Mouse (Mus musculus) cerebellum, postnatal 14 days (tissue): ENCODE data around the gene Plekha1.

Source experiments
- DNase-seq, 2 experiments: peaks; one replicate each; pipeline ENCODE4 v3.0.0; 2021; ENCODE audit warnings: mixed read lengths in 2 of 2

Plekha1 gene

GRCm38 (mm10) chr7:130860721-130861142 is 4.8 kb upstream of the Plekha1 start:
- DNase-seq: peak; percentile 67 to 70

DNA sequence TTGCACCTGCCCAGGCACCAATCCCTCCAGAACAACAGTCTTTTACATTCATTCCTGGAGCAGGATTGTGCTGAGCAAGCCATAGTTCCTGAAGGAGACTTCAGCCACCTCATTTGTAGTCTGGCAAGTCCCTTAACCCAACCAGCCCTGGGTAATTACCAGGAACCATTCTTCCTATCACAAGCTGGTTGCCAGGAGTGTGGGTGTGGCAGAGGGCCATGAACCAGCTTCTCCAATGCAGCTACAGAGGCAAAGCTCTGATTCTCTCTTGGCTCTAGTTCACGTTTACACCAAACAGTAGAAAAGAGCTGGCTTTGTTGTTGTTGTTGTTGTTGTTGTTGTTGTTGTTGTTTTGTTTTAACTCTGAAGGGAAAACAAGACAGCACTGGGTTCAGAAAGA is 3.1 kb upstream of the Plekha1 start:
- DNase-seq: peak in 1 of 2 experiments; percentile 50

DNA sequence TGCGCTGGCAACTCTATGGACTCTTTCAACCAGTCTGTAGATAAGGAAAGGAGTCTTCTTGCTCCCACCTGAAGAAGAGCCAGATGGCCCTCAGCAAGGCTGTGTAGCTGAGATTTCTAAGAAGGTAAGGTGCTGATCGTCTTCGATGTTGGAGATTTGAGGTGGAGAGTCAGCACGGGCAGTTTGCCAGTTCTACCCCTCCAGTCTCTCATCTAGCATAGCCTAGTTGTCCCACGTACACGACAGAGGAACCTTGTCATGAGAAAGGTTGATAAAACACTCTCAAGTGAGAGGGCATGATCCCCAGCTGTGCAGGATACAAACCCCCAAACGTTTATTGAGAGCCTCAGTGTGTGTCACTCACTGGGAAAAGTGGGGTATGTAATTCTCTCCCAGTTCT is 845 bp upstream of the Plekha1 start:
- DNase-seq: peak; percentile 39 to 50

- DNase-seq: no peak
Observed at GRCm38 (mm10) chr7:130866640-130867039, 1.1 kb downstream of the Plekha1 start.

DNA sequence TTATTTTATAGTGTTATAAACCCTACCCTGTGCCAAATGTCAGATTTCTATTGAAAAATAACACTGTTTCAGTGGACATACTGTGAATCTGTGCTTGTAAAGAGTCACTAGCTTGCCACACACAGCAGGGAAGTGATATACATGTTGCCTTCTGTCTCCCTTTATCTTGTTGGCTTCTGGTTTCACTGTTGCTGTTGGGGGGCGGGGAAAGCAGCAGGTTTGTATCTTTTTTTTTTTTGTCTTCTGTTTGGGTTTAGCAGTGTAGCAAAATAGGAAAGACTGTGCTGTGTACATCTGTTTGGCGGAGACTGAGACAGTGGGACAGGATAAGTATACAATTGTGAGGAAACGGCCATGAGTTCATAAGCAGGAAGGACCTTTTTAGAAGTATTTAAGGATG is 1.7 kb downstream of the Plekha1 start:
- DNase-seq: no peak

- DNase-seq: no peak
Observed at GRCm38 (mm10) chr7:130884161-130884560, 18.6 kb downstream of the Plekha1 start.

GRCm38 (mm10) chr7:130886246-130886645 is 20.7 kb downstream of the Plekha1 start:
- no peak for DNase-seq

GRCm38 (mm10) chr7:130887946-130888345 is 22.4 kb downstream of the Plekha1 start:
- DNase-seq: peak; percentile 57 to 60

DNA sequence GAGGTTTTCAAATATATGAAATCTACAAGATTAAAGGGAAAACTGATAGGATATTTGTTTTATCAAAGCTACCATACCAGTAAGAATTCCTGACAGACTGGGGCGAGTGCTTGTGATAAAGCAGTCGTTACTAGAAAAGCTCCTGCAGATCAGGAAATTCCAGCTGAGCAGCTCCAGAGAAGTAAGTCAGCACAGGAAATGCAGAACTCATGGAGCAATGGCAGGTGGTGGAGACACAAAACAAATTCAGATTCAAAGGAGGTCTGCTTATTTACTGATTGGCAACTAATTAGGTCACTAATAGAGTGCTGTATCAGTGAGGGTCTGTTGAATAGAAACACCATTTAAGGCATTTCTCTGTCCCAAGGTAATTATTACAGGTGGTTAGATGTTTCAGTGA is 25.3 kb downstream of the Plekha1 start:
- no peak for DNase-seq

- DNase-seq: no peak
Observed at GRCm38 (mm10) chr7:130892973-130893372, 27.4 kb downstream of the Plekha1 start.

GRCm38 (mm10) chr7:130894931-130895617 is 29.5 kb downstream of the Plekha1 start:
- peak; percentile 45 to 60 for DNase-seq

DNA sequence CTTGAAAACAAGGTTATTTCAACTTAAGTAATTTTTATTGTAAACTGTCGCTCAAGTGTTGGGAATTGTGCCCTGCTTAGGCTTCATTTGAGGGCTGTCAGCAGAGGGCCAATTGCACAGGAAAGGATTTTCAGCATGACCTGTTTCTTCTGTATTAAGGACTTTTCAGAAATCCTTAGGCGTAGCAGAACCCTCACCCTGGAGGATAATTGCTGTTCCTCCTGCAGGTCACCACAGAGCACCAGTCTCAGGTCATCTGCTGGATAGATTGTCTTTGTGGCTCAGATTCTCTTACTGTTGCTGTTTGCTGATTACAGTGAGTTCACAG is 30.0 kb downstream of the Plekha1 start:
- peak in 1 of 2 experiments; percentile 37 for DNase-seq

DNA sequence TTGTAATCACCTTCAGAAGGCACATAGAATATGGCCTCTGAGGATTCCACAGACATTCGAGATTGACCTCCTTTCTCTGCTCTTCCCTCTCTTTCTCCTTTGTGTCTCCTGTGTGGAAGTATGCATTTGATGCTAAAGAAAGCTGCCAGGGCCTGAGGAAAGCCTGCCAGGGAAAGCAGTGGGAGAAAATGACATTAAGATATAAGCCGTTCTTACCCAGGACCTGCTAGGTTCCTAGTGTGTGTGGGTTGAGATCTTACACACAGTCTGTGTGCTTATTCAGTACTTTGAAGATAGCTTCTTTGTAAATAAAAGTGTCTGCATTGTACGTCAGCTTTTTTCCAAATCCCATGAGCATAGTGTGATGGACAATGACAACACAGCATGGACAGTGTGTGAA is 30.5 kb downstream of the Plekha1 start:
- peak in 1 of 2 experiments; percentile 29 for DNase-seq

DNA sequence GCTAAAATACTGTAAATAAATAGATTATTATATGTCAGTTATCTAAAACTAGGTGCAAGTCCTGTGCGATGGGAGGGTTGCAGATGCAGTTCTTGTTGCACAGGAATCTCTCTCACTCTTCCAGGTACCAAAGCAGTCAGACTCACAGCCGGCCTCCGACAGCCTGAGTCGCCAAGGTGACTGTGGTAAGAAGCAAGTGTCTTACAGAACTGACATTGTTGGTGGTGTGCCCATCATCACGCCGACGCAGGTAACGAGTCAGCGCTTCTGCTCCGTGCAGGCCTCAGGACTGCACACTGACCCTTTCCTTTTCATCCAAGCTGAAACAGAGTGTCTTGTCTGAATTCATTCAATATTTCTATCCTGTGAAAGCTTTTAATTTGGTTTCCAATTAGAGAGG is 31.6 kb downstream of the Plekha1 start:
- DNase-seq: no peak

DNA sequence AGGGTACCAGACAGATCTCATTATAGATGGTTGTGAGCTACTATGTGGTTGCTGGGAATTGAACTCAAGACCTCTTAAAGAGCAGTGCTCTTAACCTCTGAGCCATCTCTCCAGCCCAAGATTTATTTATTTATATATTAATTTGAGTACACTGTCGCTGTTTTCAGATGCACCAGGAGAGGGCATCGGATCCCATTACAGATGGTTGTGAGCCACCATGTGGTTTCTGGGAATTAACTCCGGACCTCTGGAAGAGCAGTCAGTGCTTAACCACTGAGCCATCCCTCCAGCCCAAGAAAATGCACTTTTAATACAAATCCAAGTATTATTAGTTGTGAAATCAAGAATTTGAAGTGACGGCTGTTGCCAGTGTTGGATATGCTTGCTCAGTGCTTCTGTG is 32.8 kb downstream of the Plekha1 start:
- DNase-seq: peak; percentile 29 to 53

DNA sequence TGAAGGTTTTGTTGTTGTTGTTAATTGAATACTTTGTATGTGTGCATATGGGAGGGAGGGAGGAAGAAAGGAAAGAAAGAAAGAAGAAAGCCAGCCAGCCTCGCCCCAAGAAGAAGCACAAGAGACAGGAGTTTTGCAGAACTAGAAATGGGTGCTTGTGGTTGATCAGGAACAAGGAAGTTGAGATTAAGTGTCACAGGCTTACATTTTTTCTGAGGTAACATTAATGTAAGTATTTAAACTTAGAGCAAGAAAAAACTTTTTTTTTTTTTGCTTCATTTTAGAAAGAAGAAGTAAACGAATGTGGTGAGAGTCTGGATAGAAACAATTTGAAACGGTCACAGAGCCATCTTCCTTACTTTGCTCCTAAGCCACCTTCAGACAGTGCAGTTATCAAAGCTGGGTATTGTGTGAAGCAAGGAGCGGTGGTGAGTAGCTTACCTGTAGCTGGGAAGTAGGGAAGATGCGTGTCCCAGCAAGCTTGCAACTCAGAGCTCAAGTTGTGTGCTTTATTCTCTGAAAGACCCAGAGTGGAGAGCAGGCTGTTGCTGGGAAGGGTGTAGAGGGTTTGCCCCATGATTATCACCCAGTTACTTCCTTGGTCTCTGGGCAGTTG is 34.8 kb downstream of the Plekha1 start:
- DNase-seq: no peak

- DNase-seq: no peak
Observed at GRCm38 (mm10) chr7:130902929-130903328, 37.4 kb downstream of the Plekha1 start.

GRCm38 (mm10) chr7:130903505-130904074 is 38.0 kb downstream of the Plekha1 start:
- no peak for DNase-seq

DNA sequence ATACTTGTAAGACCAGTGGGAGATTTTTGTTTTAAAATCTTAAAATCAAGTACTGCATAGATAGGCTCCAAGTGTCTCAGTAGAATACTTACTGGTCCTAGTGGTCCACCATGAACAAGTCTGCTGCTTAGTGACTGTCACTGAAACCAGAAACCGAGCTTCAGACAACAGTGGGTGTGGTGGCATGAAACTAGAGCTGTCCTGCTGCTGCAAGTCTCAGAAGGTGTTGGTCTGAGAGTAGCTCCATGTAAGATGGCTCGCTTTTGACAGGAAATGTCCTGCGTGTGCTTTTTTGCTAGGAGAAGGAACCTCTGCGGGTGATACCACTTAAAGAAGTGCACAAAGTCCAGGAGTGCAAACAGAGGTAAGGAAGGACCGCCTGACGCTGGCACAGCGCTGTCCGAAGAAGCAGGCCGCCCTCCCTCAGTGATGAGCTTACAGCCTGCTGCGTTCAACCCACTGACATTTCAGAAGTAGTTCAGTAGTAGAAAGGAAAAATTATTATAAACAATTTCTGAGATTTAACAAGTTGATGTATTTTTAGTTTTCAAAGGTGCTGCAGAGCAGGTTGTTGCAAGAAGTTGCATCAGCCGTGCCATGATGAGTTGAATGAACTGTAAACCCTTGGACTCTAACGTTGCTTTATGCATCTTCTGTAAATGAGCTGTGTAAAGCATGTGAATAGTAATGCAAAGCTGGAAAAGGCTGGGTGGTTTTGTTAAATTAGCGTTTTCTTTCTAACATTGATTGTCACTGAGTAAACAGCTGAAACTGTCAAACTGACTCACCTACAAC is 39.2 kb downstream of the Plekha1 start:
- DNase-seq: no peak

DNA sequence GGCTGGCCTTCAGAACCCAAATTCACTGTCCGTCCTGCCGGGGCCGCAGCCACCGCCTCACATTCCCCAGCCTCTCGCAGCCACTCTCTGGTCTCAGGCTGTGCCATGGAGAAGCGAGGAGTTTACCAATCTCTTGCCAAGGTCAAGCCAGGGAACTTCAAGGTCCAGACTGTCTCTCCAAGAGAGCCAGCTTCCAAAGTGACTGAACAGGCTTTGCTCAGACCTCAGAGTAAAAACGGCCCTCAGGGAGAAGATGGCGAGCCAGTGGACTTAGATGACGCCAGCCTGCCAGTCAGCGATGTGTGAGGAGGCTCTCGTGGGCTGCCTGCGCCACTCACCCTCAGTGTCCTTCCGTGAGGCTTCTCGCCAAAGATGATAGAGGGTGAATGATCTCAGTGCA is 45.3 kb downstream of the Plekha1 start:
- DNase-seq: no peak

DNA sequence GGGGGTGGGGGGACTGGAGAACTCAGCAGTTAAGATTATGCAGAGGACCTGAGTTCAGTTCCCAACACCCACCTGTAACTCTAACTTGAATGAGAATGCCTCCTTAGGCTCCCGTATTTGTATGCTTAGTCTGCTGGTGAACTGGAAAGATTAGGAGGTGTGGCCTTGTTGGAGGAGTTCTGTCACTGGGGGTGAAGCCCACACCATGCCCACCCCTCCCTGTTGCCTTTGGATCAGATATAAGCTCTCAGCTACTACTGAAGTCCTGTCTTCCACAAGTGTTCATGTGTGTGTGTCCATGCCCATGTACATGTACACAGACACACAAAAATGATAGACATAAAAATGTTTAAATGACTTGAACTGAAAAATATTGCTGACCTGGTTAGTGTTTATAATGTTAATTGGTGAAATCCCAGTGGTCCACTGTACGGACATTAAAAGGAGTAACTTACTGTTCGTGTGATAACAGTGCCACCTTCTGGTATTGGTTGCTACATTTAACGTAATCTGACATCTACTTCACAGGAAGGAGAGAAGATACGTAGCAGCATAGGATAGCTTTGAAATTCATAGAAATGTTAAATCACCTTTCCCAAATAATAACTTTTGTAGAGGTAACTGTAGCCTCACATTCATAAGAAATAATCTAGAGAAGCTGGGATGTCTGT is 49.3 kb downstream of the Plekha1 start:
- peak; percentile 62 to 72 for DNase-seq

- DNase-seq: no peak
Observed at GRCm38 (mm10) chr7:130918260-130918659, 52.7 kb downstream of the Plekha1 start.
